Mouse (Mus musculus) gastrocnemius, adult 8-10 months (tissue): Measurements from ENCODE around the gene Trim7. TPM values are rescaled to one million over a fixed set of nuclear protein-coding genes. Genes with fewer than 3 reads are reported as not detected.
"Not testable (repeated sequence)": the region's sequence is repeated elsewhere in the genome, so short reads cannot be mapped to it uniquely, and the experiment has no call there.

Source experiments
- DNase-seq, 2 experiments: peaks; one replicate each; pipeline ENCODE4 v3.0.0; 2022; ENCODE audit warnings: low spot score in 2 of 2
- total RNA-seq, 4 experiments: library from RNA; stranded (reverse); gene quantifications; 2 replicates each; pipeline ENCODE4 v1.2.4; 2022

Trim7 gene
- total RNA-seq, 4 experiments from 2014 or later, result 25.5 to 30.8 (median 29.7) TPM

- no peak for DNase-seq
These were observed 50.7 kb downstream of the Trim7 start for GRCm38 (mm10) chr11:48876680-48877079.

- DNase-seq, result no peak
These were observed 73.0 kb downstream of the Trim7 start for GRCm38 (mm10) chr11:48898812-48899431.

- not testable (repeated sequence) for DNase-seq
These were observed 75.0 kb downstream of the Trim7 start for GRCm38 (mm10) chr11:48900654-48901566.

GRCm38 (mm10) chr11:48901567-48901930 lies 75.6 kb downstream of the Trim7 start:
- DNase-seq, result not testable (repeated sequence)

Other genes starting within 250 kb of the Trim7 start
- gene Rack1, start 25.8 kb upstream of the Trim7 start, total RNA-seq, result 100 to 1,000 TPM; 411 to 495 (median 459) TPM
- gene Trim41, start 8.8 kb upstream of the Trim7 start, total RNA-seq, result 10 to 100 TPM; 13.7 to 25.0 (median 20.8) TPM
- 1 to 10 TPM; 1.4 to 3.1 (median 1.8) TPM for gene Gm12184, start 515 bp downstream of the Trim7 start, total RNA-seq
- 10 to 100 TPM; 12.0 to 13.7 (median 12.9) TPM for gene Irgm1, start 45.5 kb downstream of the Trim7 start, total RNA-seq
- gene Gm5431, start 76.1 kb downstream of the Trim7 start, total RNA-seq, result under 1 TPM in 3 of 4 experiments, not detected in 1; 0.13 to 0.21 (median 0.17) TPM
- 1 to 10 TPM in 2 of 4 experiments, under 1 TPM in 1, not detected in 1; 0.48 to 1.1 (median 1.1) TPM for gene Psme2b, start 120.0 kb downstream of the Trim7 start, total RNA-seq
- gene Olfr56, start 152.7 kb downstream of the Trim7 start, total RNA-seq, result not detected
- gene 9930111J21Rik1, start 153.3 kb downstream of the Trim7 start, total RNA-seq, result under 1 TPM; 0.49 to 0.94 (median 0.67) TPM
- gene Gm12185, start 166.1 kb downstream of the Trim7 start, total RNA-seq, result under 1 TPM; 0.15 to 0.51 (median 0.20) TPM
- gene Tgtp1, start 168.0 kb downstream of the Trim7 start, total RNA-seq, result 1 to 10 TPM in 1 of 4 experiments, under 1 TPM in 3; 0.68 to 1.2 (median 0.76) TPM
- gene 9930111J21Rik2, start 225.1 kb downstream of the Trim7 start, total RNA-seq, result 1 to 10 TPM in 2 of 4 experiments, under 1 TPM in 2; 0.70 to 1.2 (median 1.0) TPM
- gene Tgtp2, start 238.1 kb downstream of the Trim7 start, total RNA-seq, result under 1 TPM in 3 of 4 experiments, not detected in 1; 0.29 to 0.53 (median 0.43) TPM